Mouse (Mus musculus): ENCODE measurements around the gene Coro2b. TPM values are rescaled to one million over a fixed set of nuclear protein-coding genes. Genes with fewer than 3 reads are reported as not detected.

Gene Coro2b
- polyA plus RNA-seq, 1 experiment from 2014 or later = 5.8 TPM

- no peak for ATAC-seq (ENCODE audit: insufficient number of reproducible peaks, low FRiP score)
- no peak overlapping the region for H3K27ac ChIP-seq (ENCODE audit: poor library complexity, severe bottlenecking)
- 93% methylated on average over 6 of the region's 6 CpGs for WGBS
- no peaks in the 10 kb centered on the region for H3K27me3 ChIP-seq (replicated peaks)
- no peak overlapping the region for H3K9ac ChIP-seq
- H3K36me3 ChIP-seq = no peaks in the 10 kb centered on the region
- peaks cover 46% of the 10 kb centered on the region for H3K4me1 ChIP-seq (replicated peaks)
- 0 out of 2 replicates have a peak, but pooled peaks cover 4% of the 10 kb centered on the region for H3K9me3 ChIP-seq (replicated peaks)
- H3K4me2 ChIP-seq = no peak overlapping the region
- H3K4me3 ChIP-seq = no peak overlapping the region
These were observed 114.9 kb downstream of the Coro2b start for GRCm38 (mm10) chr9:62421911-62422310.

GRCm38 (mm10) chr9:62421027-62421426 lies 115.8 kb downstream of the Coro2b start:
- Histone ChIP-seq H3K4me2 (peak overlapping the region; percentile 56), H3K27ac (ENCODE audit: poor library complexity, severe bottlenecking) (peak overlapping the region; percentile 63), H3K4me3 (peak overlapping the region; percentile 16), H3K9ac (peak overlapping the region; percentile 32), H3K27me3 (replicated peaks) (no peaks in the 10 kb centered on the region), H3K9me3 (replicated peaks) (0 out of 2 replicates have a peak, but pooled peaks cover 4% of the 10 kb centered on the region), H3K36me3 (no peaks in the 10 kb centered on the region), H3K4me1 (replicated peaks) (peaks cover 55% of the 10 kb centered on the region)
- WGBS = 3% methylated on average over 13 of the region's 13 CpGs
- peak; percentile 88 for ATAC-seq (ENCODE audit: insufficient number of reproducible peaks, low FRiP score)

- H3K4me1 ChIP-seq (replicated peaks) = peaks cover 54% of the 10 kb centered on the region
- no peaks in the 10 kb centered on the region for H3K36me3 ChIP-seq
- peak overlapping the region; percentile 16; the same call in 1 of the 2 replicates for H3K4me3 ChIP-seq
- peak overlapping the region; percentile 32; the same call in 1 of the 2 replicates for H3K9ac ChIP-seq
- 0 out of 2 replicates have a peak, but pooled peaks cover 4% of the 10 kb centered on the region for H3K9me3 ChIP-seq (replicated peaks)
- WGBS = 56% methylated on average over 10 of the region's 10 CpGs
- H3K27me3 ChIP-seq (replicated peaks) = no peaks in the 10 kb centered on the region
- ATAC-seq (ENCODE audit: insufficient number of reproducible peaks, low FRiP score) = peak; percentile 34; the same call in 1 of the 2 replicates
- peak overlapping the region; percentile 63 for H3K27ac ChIP-seq (ENCODE audit: poor library complexity, severe bottlenecking)
- H3K4me2 ChIP-seq = peak overlapping the region; percentile 56
These were observed 116.5 kb downstream of the Coro2b start for GRCm38 (mm10) chr9:62420261-62420917.

- ATAC-seq (ENCODE audit: insufficient number of reproducible peaks, low FRiP score) = no peak
These were observed 118.1 kb downstream of the Coro2b start for GRCm38 (mm10) chr9:62418742-62419141.

GRCm38 (mm10) chr9:62407357-62408146 lies 129.3 kb downstream of the Coro2b start:
- Histone ChIP-seq H3K4me2 (no peak overlapping the region), H3K9ac (no peak overlapping the region), H3K27ac (ENCODE audit: poor library complexity, severe bottlenecking) (no peak overlapping the region), H3K9me3 (replicated peaks) (peaks cover 9% of the 10 kb centered on the region; the same call in 1 of the 2 replicates), H3K4me1 (replicated peaks) (peaks cover 17% of the 10 kb centered on the region; the same call in 1 of the 2 replicates), H3K27me3 (replicated peaks) (no peaks in the 10 kb centered on the region), H3K4me3 (no peak overlapping the region), H3K36me3 (no peaks in the 10 kb centered on the region)
- WGBS = 39% methylated on average over 5 of the region's 5 CpGs
- no peak for ATAC-seq (ENCODE audit: insufficient number of reproducible peaks, low FRiP score)

More at GRCm38 (mm10) chr9:62418742-62419141, 118.1 kb downstream of the Coro2b start:
- no peaks in the 10 kb centered on the region for H3K27me3 ChIP-seq (replicated peaks)
- no peaks in the 10 kb centered on the region for H3K36me3 ChIP-seq
- H3K4me1 ChIP-seq (replicated peaks) = peaks cover 53% of the 10 kb centered on the region
- 52% methylated on average over 5 of the region's 5 CpGs for whole genome bisulfite sequencing
- H3K9ac ChIP-seq = no peak overlapping the region
- no peak overlapping the region for H3K27ac ChIP-seq (ENCODE audit: poor library complexity, severe bottlenecking)
- no peak overlapping the region for H3K4me3 ChIP-seq
- no peak overlapping the region for H3K4me2 ChIP-seq
- H3K9me3 ChIP-seq (replicated peaks) = peaks cover 4% of the 10 kb centered on the region; the same call in 1 of the 2 replicates

GRCm38 (mm10) chr9:62406423-62407013 lies 130.3 kb downstream of the Coro2b start:
- Histone ChIP-seq H3K4me1 (replicated peaks) (peaks cover 9% of the 10 kb centered on the region; the same call in 1 of the 2 replicates), H3K27ac (ENCODE audit: poor library complexity, severe bottlenecking) (no peak overlapping the region), H3K9ac (no peak overlapping the region), H3K36me3 (no peaks in the 10 kb centered on the region), H3K4me2 (no peak overlapping the region), H3K4me3 (no peak overlapping the region), H3K27me3 (replicated peaks) (no peaks in the 10 kb centered on the region), H3K9me3 (replicated peaks) (peaks cover 9% of the 10 kb centered on the region; the same call in 1 of the 2 replicates)
- ATAC-seq (ENCODE audit: insufficient number of reproducible peaks, low FRiP score) = no peak
- 69% methylated on average over 7 of the region's 7 CpGs for WGBS

- Histone ChIP-seq H3K4me2 (no peak overlapping the region), H3K27me3 (replicated peaks) (no peaks in the 10 kb centered on the region), H3K9ac (no peak overlapping the region), H3K9me3 (replicated peaks) (peaks cover 3% of the 10 kb centered on the region; the same call in 1 of the 2 replicates), H3K27ac (ENCODE audit: poor library complexity, severe bottlenecking) (no peak overlapping the region), H3K4me1 (replicated peaks) (peaks cover 5% of the 10 kb centered on the region; the same call in 1 of the 2 replicates), H3K4me3 (no peak overlapping the region), H3K36me3 (no peaks in the 10 kb centered on the region)
- 75% methylated on average over 1 of the region's 1 CpGs for WGBS
- no peak for ATAC-seq (ENCODE audit: insufficient number of reproducible peaks, low FRiP score)
These were observed 135.3 kb downstream of the Coro2b start for GRCm38 (mm10) chr9:62401589-62401988.

- 40% methylated on average over 11 of the region's 11 CpGs for WGBS
- H3K4me2 ChIP-seq = no peak overlapping the region
- no peak overlapping the region for H3K9ac ChIP-seq
- ATAC-seq (ENCODE audit: insufficient number of reproducible peaks, low FRiP score) = no peak
- peaks cover 3% of the 10 kb centered on the region; the same call in 1 of the 2 replicates for H3K9me3 ChIP-seq (replicated peaks)
- no peaks in the 10 kb centered on the region for H3K36me3 ChIP-seq
- H3K27ac ChIP-seq (ENCODE audit: poor library complexity, severe bottlenecking) = no peak overlapping the region
- peaks cover 5% of the 10 kb centered on the region; the same call in 1 of the 2 replicates for H3K4me1 ChIP-seq (replicated peaks)
- H3K27me3 ChIP-seq (replicated peaks) = no peaks in the 10 kb centered on the region
- no peak overlapping the region for H3K4me3 ChIP-seq
These were observed 136.2 kb downstream of the Coro2b start for GRCm38 (mm10) chr9:62400531-62401170.

- Histone ChIP-seq H3K9ac (no peak overlapping the region), H3K36me3 (no peaks in the 10 kb centered on the region)
- 74% methylated on average over 2 of the region's 2 CpGs for WGBS
These were observed 142.7 kb downstream of the Coro2b start for GRCm38 (mm10) chr9:62394163-62394562.

GRCm38 (mm10) chr9:62393531-62393930 lies 143.3 kb downstream of the Coro2b start:
- Histone ChIP-seq H3K27me3 (replicated peaks) (no peaks in the 10 kb centered on the region), H3K27ac (ENCODE audit: poor library complexity, severe bottlenecking) (no peak overlapping the region), H3K4me1 (replicated peaks) (no peaks in the 10 kb centered on the region), H3K9me3 (replicated peaks) (no peaks in the 10 kb centered on the region), H3K4me3 (no peak overlapping the region), H3K9ac (no peak overlapping the region), H3K36me3 (no peaks in the 10 kb centered on the region), H3K4me2 (no peak overlapping the region)
- no peak for ATAC-seq (ENCODE audit: insufficient number of reproducible peaks, low FRiP score)
- 53% methylated on average over 2 of the region's 2 CpGs for WGBS

More at GRCm38 (mm10) chr9:62394163-62394562, 142.7 kb downstream of the Coro2b start:
- no peak overlapping the region for H3K27ac ChIP-seq (ENCODE audit: poor library complexity, severe bottlenecking)
- no peaks in the 10 kb centered on the region for H3K4me1 ChIP-seq (replicated peaks)
- H3K4me2 ChIP-seq = no peak overlapping the region
- no peaks in the 10 kb centered on the region for H3K9me3 ChIP-seq (replicated peaks)
- no peak for ATAC-seq (ENCODE audit: insufficient number of reproducible peaks, low FRiP score)
- H3K27me3 ChIP-seq (replicated peaks) = no peaks in the 10 kb centered on the region
- no peak overlapping the region for H3K4me3 ChIP-seq

Measured in heart, embryonic 12.5 days (tissue).